Mouse (Mus musculus): Measurements from ENCODE around the gene Lrrc73. TPM values are rescaled to one million over a fixed set of nuclear protein-coding genes. Genes with fewer than 3 reads are reported as not detected.
A peak's percentile ranks its signal among the peaks of the same experiment; 100 is the strongest.

Lrrc73 gene
- polyA plus RNA-seq (2015; fragmentation: Nextera tagmentation; extraction: Ambion mirVana), result 1.1 and 1.2 TPM in 2 replicates

GRCm38 (mm10) chr17:46253452-46254084 is at the start of gene Lrrc73:
Gene Lrrc73, plus strand, starts transcription at chr17:46253531.
- peak; percentile 86 for DNase-seq (ENCODE audit: low spot score)

GRCm38 (mm10) chr17:46206676-46207075 is 46.7 kb upstream of the Lrrc73 start:
- no peak for DNase-seq (ENCODE audit: low spot score)

- DNase-seq (ENCODE audit: low spot score), result no peak
Observed at GRCm38 (mm10) chr17:46210550-46210949, 42.8 kb upstream of the Lrrc73 start.

- DNase-seq (ENCODE audit: low spot score), result no peak
Observed at GRCm38 (mm10) chr17:46221601-46222000, 31.7 kb upstream of the Lrrc73 start.

GRCm38 (mm10) chr17:46227576-46227975 is 25.8 kb upstream of the Lrrc73 start:
- DNase-seq (ENCODE audit: low spot score), result no peak

GRCm38 (mm10) chr17:46236067-46236466 is 17.3 kb upstream of the Lrrc73 start:
- no peak for DNase-seq (ENCODE audit: low spot score)

GRCm38 (mm10) chr17:46237079-46237478 is 16.3 kb upstream of the Lrrc73 start:
- DNase-seq (ENCODE audit: low spot score), result no peak

GRCm38 (mm10) chr17:46237480-46237879 is 15.9 kb upstream of the Lrrc73 start:
- no peak for DNase-seq (ENCODE audit: low spot score)

- DNase-seq (ENCODE audit: low spot score), result no peak
Observed at GRCm38 (mm10) chr17:46239516-46240114, 13.7 kb upstream of the Lrrc73 start.

GRCm38 (mm10) chr17:46241471-46241870 is 11.9 kb upstream of the Lrrc73 start:
- no peak for DNase-seq (ENCODE audit: low spot score)

GRCm38 (mm10) chr17:46242274-46242673 is 11.1 kb upstream of the Lrrc73 start:
- no peak for DNase-seq (ENCODE audit: low spot score)

GRCm38 (mm10) chr17:46242993-46243392 is 10.3 kb upstream of the Lrrc73 start:
- no peak for DNase-seq (ENCODE audit: low spot score)

GRCm38 (mm10) chr17:46243624-46244023 is 9.7 kb upstream of the Lrrc73 start:
- no peak for DNase-seq (ENCODE audit: low spot score)

GRCm38 (mm10) chr17:46244579-46244978 is 8.8 kb upstream of the Lrrc73 start:
- no peak for DNase-seq (ENCODE audit: low spot score)

GRCm38 (mm10) chr17:46247512-46248188 is 5.7 kb upstream of the Lrrc73 start, which contains the start of the genes Polr1c and Yipf3:
Gene Polr1c, minus strand, starts transcription at chr17:46248054.
Gene Yipf3, plus strand, starts transcription at chr17:46248080.
- peak; percentile 94 for DNase-seq (ENCODE audit: low spot score)

- no peak for DNase-seq (ENCODE audit: low spot score)
Observed at GRCm38 (mm10) chr17:46248189-46248522, 5.2 kb upstream of the Lrrc73 start.

GRCm38 (mm10) chr17:46251174-46251573 is 2.2 kb upstream of the Lrrc73 start:
- no peak for DNase-seq (ENCODE audit: low spot score)

GRCm38 (mm10) chr17:46252571-46253451 is 520 bp upstream of the Lrrc73 start:
- DNase-seq (ENCODE audit: low spot score), result peak; percentile 63

GRCm38 (mm10) chr17:46254106-46254505 is 775 bp downstream of the Lrrc73 start:
- DNase-seq (ENCODE audit: low spot score), result no peak

- DNase-seq (ENCODE audit: low spot score), result no peak
Observed at GRCm38 (mm10) chr17:46255147-46255546, 1.8 kb downstream of the Lrrc73 start.

- DNase-seq (ENCODE audit: low spot score), result no peak
Observed at GRCm38 (mm10) chr17:46258279-46259053, 5.1 kb downstream of the Lrrc73 start.

Measured in thymus, postnatal 0 days (tissue).